Mouse (Mus musculus) midbrain, embryonic 15.5 days (tissue): ENCODE measurements at regions not wholly inside any gene's neighbourhood (a gene's known extent, or its start where the extent isn't known, plus 50 kb on each side); places are given as distances from the start of the nearest gene placed in this dataset.
"Not testable (repeated sequence)": the region's sequence is repeated elsewhere in the genome, so short reads cannot be mapped to it uniquely, and the experiment has no call there.

Experiments
- ATAC-seq: fragments of 200-750 bp; cut with Nextera tagmentation; replicated peaks from 2 replicates; pipeline ENCODE4 v1.8.0; 2017; ENCODE audit warnings: moderate TSS enrichment
- H3K27ac ChIP-seq: fragments of 300-500 bp; sonication (generic); 2 replicates; pipeline ENCODE4 v1.5.1; 2015; ENCODE audit warnings: mild to moderate bottlenecking, inconsistent platforms
- H3K27me3 ChIP-seq: fragments of 300-500 bp; sonication (generic); replicated peaks from 2 replicates; pipeline ENCODE4 v1.6.1; 2015; ENCODE audit warnings: inconsistent platforms
- H3K36me3 ChIP-seq: fragments of 300-500 bp; sonication (generic); replicated peaks from 2 replicates; pipeline ENCODE4 v1.6.1; 2015; ENCODE audit warnings: inconsistent platforms
- H3K4me1 ChIP-seq: fragments of 300-500 bp; sonication (generic); 2 replicates; pipeline ENCODE4 v1.6.1; 2015; ENCODE audit warnings: inconsistent platforms
- H3K4me2 ChIP-seq: fragments of 300-500 bp; sonication (generic); 2 replicates; pipeline ENCODE4 v1.6.1; 2015; ENCODE audit warnings: inconsistent platforms, mild to moderate bottlenecking, moderate library complexity
- H3K4me3 ChIP-seq: fragments of 300-500 bp; sonication (generic); 2 replicates; pipeline ENCODE4 v1.5.1; 2015; ENCODE audit warnings: mild to moderate bottlenecking, inconsistent platforms
- H3K9ac ChIP-seq: fragments of 300-500 bp; sonication (generic); 2 replicates; pipeline ENCODE4 v1.6.1; 2015; ENCODE audit warnings: mild to moderate bottlenecking, inconsistent platforms
- H3K9me3 ChIP-seq: fragments of 300-500 bp; sonication (generic); 2 replicates; pipeline ENCODE4 v1.6.1; 2016; ENCODE audit warnings: inconsistent platforms
- WGBS: fragments of 180-500 bp; shearing (Covaris S2); methylation state at CpG from one replicate; pipeline ENCODE4 v1.1.7; 2015; ENCODE audit warnings: mixed read lengths; 5-methylcytosine and 5-hydroxymethylcytosine counted together

DNA sequence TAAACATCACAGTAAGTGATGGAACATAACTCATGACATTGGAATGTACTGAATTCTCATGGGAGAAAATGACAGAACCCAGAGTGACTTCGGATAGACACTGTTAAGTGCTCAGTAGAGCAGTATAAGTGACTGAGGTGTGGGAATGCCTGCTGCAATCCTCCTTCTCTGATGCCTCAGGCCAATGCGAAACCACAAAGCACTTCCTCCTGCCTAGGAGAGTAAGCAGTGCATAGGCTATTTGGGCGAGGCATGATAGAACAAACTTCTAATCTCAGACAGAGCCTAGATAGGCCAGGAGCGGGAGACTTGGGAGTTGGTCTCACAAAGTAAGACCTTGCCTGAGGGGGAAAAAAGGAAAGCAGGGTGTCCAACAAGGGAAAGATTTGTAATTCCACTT lies 190.6 kb upstream of the Olfr1324 start:
- Histone ChIP-seq H3K4me1 (no peaks in the 10 kb centered on the region), H3K27me3 (no peaks in the 10 kb centered on the region), H3K27ac (no peak overlapping the region), H3K4me3 (no peak overlapping the region), H3K36me3 (no peaks in the 10 kb centered on the region), H3K4me2 (no peak overlapping the region), H3K9ac (no peak overlapping the region), H3K9me3 (no peaks in the 10 kb centered on the region)
- no peak for ATAC-seq
- WGBS, result 82% methylated on average over 4 of the region's 4 CpGs

- not testable (repeated sequence) for H3K4me3 ChIP-seq, H3K9ac ChIP-seq, H3K36me3 ChIP-seq, ATAC-seq, H3K4me1 ChIP-seq, H3K9me3 ChIP-seq, H3K27me3 ChIP-seq
- peak overlapping the region; percentile 25; the same call in 1 of the 2 replicates for H3K4me2 ChIP-seq
- H3K27ac ChIP-seq, result peak overlapping the region; percentile 68
- 65% methylated on average over 8 of the region's 8 CpGs for WGBS
Measured at GRCm38 (mm10) chrX:50616920-50617319, 188.6 kb upstream of the Olfr1324 start.

DNA sequence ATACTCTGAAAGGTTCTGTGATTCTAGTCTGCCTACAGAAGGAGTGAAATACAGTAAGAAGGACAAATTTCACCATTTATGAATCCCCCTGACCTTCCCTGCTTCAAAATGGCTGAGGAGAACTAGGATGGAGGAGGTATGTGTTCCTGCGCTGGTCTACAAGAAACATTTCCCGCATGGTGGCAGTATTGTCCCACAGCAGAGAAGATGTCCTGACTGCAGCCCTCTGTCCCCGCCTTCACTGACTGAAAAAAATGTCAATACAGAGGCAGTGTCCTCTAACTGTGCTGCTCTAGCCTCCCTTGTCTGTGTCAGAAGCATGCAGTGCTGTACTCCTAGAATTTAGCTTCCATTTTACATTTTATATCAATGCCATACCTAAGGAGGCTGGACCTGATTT lies 186.6 kb upstream of the Olfr1324 start:
- not testable (repeated sequence) for H3K4me1 ChIP-seq, H3K36me3 ChIP-seq, H3K9ac ChIP-seq, H3K9me3 ChIP-seq, H3K27me3 ChIP-seq
- peak; percentile 77 for ATAC-seq
- peak overlapping the region; percentile 67 for H3K27ac ChIP-seq
- H3K4me2 ChIP-seq, result peak overlapping the region; percentile 35
- peak overlapping the region; percentile 27 for H3K4me3 ChIP-seq
- WGBS, result 49% methylated on average over 3 of the region's 3 CpGs

GRCm38 (mm10) chrX:50614367-50614766 lies 186.1 kb upstream of the Olfr1324 start:
- not testable (repeated sequence) for H3K4me1 ChIP-seq, H3K27me3 ChIP-seq, H3K9me3 ChIP-seq, H3K36me3 ChIP-seq, H3K9ac ChIP-seq
- WGBS, result 61% methylated on average over 6 of the region's 6 CpGs
- 0 out of 2 replicates have a peak, but pooled peaks have one; percentile 41 for ATAC-seq
- H3K27ac ChIP-seq, result peak overlapping the region; percentile 67
- peak overlapping the region; percentile 27 for H3K4me3 ChIP-seq
- H3K4me2 ChIP-seq, result peak overlapping the region; percentile 35

GRCm38 (mm10) chrX:50611765-50612591 lies 183.7 kb upstream of the Olfr1324 start:
- Histone ChIP-seq H3K27ac (peak overlapping the region; percentile 80), H3K9ac (0 out of 2 replicates have a peak overlapping the region, but pooled peaks have one; percentile 15), H3K4me1 (no peaks in the 10 kb centered on the region), H3K36me3 (no peaks in the 10 kb centered on the region), H3K4me2 (peak overlapping the region; percentile 26), H3K27me3 (no peaks in the 10 kb centered on the region), H3K4me3 (peak overlapping the region; percentile 27), H3K9me3 (no peaks in the 10 kb centered on the region)
- 65% methylated on average over 9 of the region's 9 CpGs for WGBS
- peak; percentile 78 for ATAC-seq

- not testable (repeated sequence) for H3K9ac ChIP-seq, H3K4me2 ChIP-seq, H3K36me3 ChIP-seq, ATAC-seq, H3K9me3 ChIP-seq, H3K4me1 ChIP-seq, H3K27me3 ChIP-seq, H3K4me3 ChIP-seq, H3K27ac ChIP-seq
- 75% methylated on average over 6 of the region's 6 CpGs for WGBS
Measured at GRCm38 (mm10) chrX:50608141-50608540, 179.8 kb upstream of the Olfr1324 start.

DNA sequence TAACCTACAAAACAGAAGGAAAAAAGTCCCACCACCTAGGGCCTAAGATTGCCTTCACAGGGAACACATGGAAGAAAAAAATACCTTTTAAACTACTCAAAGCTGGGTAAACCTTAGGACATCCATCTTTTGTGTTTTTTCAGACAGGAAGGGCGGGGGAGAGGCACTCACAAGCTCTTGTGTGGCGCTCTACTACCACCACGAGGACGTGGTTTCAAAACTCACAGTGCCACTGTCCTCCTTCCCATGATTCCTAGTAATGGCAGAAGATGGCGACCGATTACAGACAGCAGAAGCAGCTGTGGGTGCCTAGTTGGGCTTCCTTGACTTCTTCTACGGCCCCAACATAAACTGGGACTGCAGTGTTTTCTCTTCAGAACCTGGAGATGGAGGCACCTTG lies 179.3 kb upstream of the Olfr1324 start:
- Histone ChIP-seq H3K4me2 (no peak overlapping the region), H3K4me1 (no peaks in the 10 kb centered on the region), H3K9ac (no peak overlapping the region), H3K4me3 (no peak overlapping the region), H3K27me3 (no peaks in the 10 kb centered on the region), H3K36me3 (no peaks in the 10 kb centered on the region), H3K27ac (no peak overlapping the region), H3K9me3 (no peaks in the 10 kb centered on the region)
- no peak for ATAC-seq
- WGBS, result 67% methylated on average over 7 of the region's 7 CpGs

DNA sequence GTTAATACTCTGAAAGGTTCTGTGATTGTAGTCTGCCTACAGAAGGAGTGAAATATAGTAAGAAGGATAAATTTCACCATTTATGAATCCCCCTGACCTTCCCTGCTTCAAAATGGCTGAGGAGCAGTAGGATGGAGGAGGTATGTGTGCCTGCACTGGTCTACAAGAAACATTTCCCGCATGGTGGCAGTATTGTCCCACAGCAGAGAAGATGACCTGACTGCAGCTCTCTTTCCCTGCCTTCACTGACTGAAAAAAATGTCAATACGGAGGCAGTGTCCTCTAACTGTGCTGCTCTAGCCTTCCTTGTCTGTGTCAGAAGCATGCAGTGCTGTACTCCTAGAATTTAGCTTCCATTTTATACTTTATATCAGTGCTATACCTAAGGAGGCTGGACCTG lies 177.2 kb upstream of the Olfr1324 start:
- peak overlapping the region; percentile 30; the same call in 1 of the 2 replicates for H3K4me2 ChIP-seq
- H3K27ac ChIP-seq, result 0 out of 2 replicates have a peak overlapping the region, but pooled peaks have one; percentile 38
- not testable (repeated sequence) for H3K9ac ChIP-seq, H3K4me1 ChIP-seq, H3K4me3 ChIP-seq, H3K27me3 ChIP-seq, H3K36me3 ChIP-seq, H3K9me3 ChIP-seq
- 57% methylated on average over 2 of the region's 2 CpGs for WGBS
- ATAC-seq, result peak; percentile 78

GRCm38 (mm10) chrX:50604995-50605394 lies 176.7 kb upstream of the Olfr1324 start:
- not testable (repeated sequence) for H3K9ac ChIP-seq, H3K9me3 ChIP-seq, H3K4me1 ChIP-seq, H3K4me3 ChIP-seq, H3K36me3 ChIP-seq, H3K27me3 ChIP-seq
- WGBS, result 68% methylated on average over 4 of the region's 4 CpGs
- ATAC-seq, result peak; percentile 42; the same call in 1 of the 2 replicates
- Histone ChIP-seq H3K27ac (0 out of 2 replicates have a peak overlapping the region, but pooled peaks have one; percentile 38), H3K4me2 (peak overlapping the region; percentile 30; the same call in 1 of the 2 replicates)

- not testable (repeated sequence) for H3K36me3 ChIP-seq, H3K9me3 ChIP-seq, H3K9ac ChIP-seq, H3K27me3 ChIP-seq, H3K4me1 ChIP-seq
- Histone ChIP-seq H3K4me2 (peak overlapping the region; percentile 39), H3K27ac (peak overlapping the region; percentile 78), H3K4me3 (peak overlapping the region; percentile 26)
- peak; percentile 69; the same call in 1 of the 2 replicates for ATAC-seq
- WGBS, result 71% methylated on average over 3 of the region's 3 CpGs
Measured at GRCm38 (mm10) chrX:50602881-50603280, 174.6 kb upstream of the Olfr1324 start.

DNA sequence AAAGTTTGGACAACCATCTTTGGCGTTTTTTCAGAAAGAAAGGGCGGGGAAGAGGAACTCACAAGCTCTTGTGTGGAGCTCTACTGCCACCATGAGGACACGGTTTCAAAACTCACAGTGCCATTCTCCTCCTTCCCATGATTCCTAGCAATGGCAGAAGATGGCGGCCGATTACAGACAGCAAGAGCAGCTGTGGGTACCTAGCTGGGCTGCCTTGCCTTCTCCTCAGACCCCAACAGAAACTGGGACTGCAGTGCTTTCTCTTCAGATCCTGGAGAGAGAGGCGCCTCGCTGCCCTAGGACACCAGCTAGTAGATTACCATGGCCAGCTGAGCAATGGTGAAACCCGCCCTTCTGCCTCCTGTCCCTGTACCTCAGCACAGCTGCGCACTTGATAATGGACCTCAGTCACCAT lies 174.2 kb upstream of the Olfr1324 start:
- not testable (repeated sequence) for H3K36me3 ChIP-seq, H3K9ac ChIP-seq, ATAC-seq, H3K4me1 ChIP-seq, H3K27me3 ChIP-seq, H3K9me3 ChIP-seq
- Histone ChIP-seq H3K4me2 (peak overlapping the region; percentile 39), H3K27ac (peak overlapping the region; percentile 78), H3K4me3 (peak overlapping the region; percentile 26)
- WGBS, result 71% methylated on average over 9 of the region's 9 CpGs

- H3K4me1 ChIP-seq, H3K36me3 ChIP-seq, H3K9me3 ChIP-seq, H3K9ac ChIP-seq, H3K27me3 ChIP-seq: not testable (repeated sequence)
- peak overlapping the region; percentile 38; the same call in 1 of the 2 replicates for H3K4me2 ChIP-seq
- ATAC-seq, result peak; percentile 59
- H3K27ac ChIP-seq, result peak overlapping the region; percentile 72; the same call in 1 of the 2 replicates
- H3K4me3 ChIP-seq, result peak overlapping the region; percentile 27
- WGBS, result 67% methylated on average over 3 of the region's 3 CpGs
Measured at GRCm38 (mm10) chrX:50600262-50600661, 172.0 kb upstream of the Olfr1324 start.

GRCm38 (mm10) chrX:50599780-50600179 lies 171.5 kb upstream of the Olfr1324 start:
- Histone ChIP-seq H3K9ac (no peak overlapping the region), H3K4me1 (no peaks in the 10 kb centered on the region), H3K9me3 (no peaks in the 10 kb centered on the region), H3K27ac (peak overlapping the region; percentile 72; the same call in 1 of the 2 replicates), H3K36me3 (no peaks in the 10 kb centered on the region), H3K4me2 (peak overlapping the region; percentile 38; the same call in 1 of the 2 replicates), H3K4me3 (peak overlapping the region; percentile 27), H3K27me3 (no peaks in the 10 kb centered on the region)
- 59% methylated on average over 4 of the region's 4 CpGs for WGBS
- ATAC-seq, result peak; percentile 44; the same call in 1 of the 2 replicates
